Mouse (Mus musculus) liver, embryonic 16.5 days (tissue): ENCODE results near the gene Pamr1. TPM values are rescaled to one million over a fixed set of nuclear protein-coding genes. Genes with fewer than 3 reads are reported as not detected.

Experiments used
- ATAC-seq: fragments of 200-750 bp; cut with Nextera tagmentation; 2 replicates; pipeline ENCODE4 v1.8.0; 2017; ENCODE audit warnings: low read depth, mild to moderate bottlenecking, moderate number of reproducible peaks, moderate library complexity
- H3K27ac ChIP-seq: fragments of 300-500 bp; sonication (generic); 2 replicates; pipeline ENCODE4 v1.5.1; 2014; ENCODE audit warnings: mild to moderate bottlenecking, low read length
- H3K27me3 ChIP-seq: fragments of 300-500 bp; sonication (generic); 2 replicates; pipeline ENCODE4 v1.6.1; 2014; ENCODE audit warnings: low read depth, low read length, mixed read lengths; ENCODE audit not compliant: control insufficient read depth, insufficient read depth
- H3K36me3 ChIP-seq: fragments of 300-500 bp; sonication (generic); 2 replicates; pipeline ENCODE4 v1.6.1; 2014; ENCODE audit warnings: mild to moderate bottlenecking; ENCODE audit not compliant: control insufficient read depth, insufficient read depth
- H3K4me1 ChIP-seq: fragments of 300-500 bp; sonication (generic); 2 replicates; pipeline ENCODE4 v1.6.1; 2014; ENCODE audit warnings: low read depth, low read length, mixed read lengths; ENCODE audit not compliant: control insufficient read depth
- H3K4me2 ChIP-seq: fragments of 300-500 bp; sonication (generic); 2 replicates; pipeline ENCODE4 v1.6.1; 2014; ENCODE audit warnings: low read depth, low read length, mixed read lengths
- H3K4me3 ChIP-seq: fragments of 300-500 bp; sonication (generic); 2 replicates; pipeline ENCODE4 v1.5.1; 2014; ENCODE audit warnings: low read depth, mild to moderate bottlenecking, low read length
- H3K9ac ChIP-seq: fragments of 300-500 bp; sonication (generic); 2 replicates; pipeline ENCODE4 v1.6.1; 2014; ENCODE audit warnings: low read depth, low read length
- H3K9me3 ChIP-seq: fragments of 300-500 bp; sonication (generic); replicated peaks from 2 replicates; pipeline ENCODE4 v1.6.1; 2016; ENCODE audit warnings: low read length; ENCODE audit not compliant: control insufficient read depth
- WGBS: fragments of 180-500 bp; shearing (Covaris S2); extraction: QIAGEN DNeasy Blood & Tissue Kit; methylation state at CpG from one replicate; pipeline ENCODE4 v1.1.7; 2014; ENCODE audit not compliant: insufficient replicate concordance; 5-methylcytosine and 5-hydroxymethylcytosine counted together
- polyA plus RNA-seq: library from polyadenylated mRNA; unstranded; fragments of >200 nt; fragmentation: Nextera tagmentation; extraction: Ambion mirVana; gene quantifications from 2 replicates; pipeline ENCODE4 v1.2.1, GENCODE M21; 2015

Gene Pamr1
- polyA plus RNA-seq, 1 experiment from 2014 or later, result 8.6 TPM

DNA sequence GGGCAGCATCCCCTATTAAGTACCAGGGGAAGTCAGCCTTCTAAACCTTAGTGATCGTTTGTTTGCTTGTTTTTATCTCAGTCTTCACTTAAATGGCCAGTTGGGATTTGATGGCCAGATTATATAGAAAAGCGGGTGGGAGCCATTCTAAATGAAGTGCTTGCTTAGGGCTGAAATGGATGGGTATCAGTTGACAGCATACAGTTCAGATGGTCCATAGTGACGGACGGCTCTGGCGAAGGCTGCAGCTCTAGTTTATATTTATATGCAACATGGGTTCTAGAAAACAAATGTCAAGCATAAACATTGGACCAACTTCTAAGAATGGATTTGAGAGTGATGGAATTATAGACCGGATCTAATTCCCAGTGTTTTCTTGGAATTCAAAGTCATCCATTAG is 118.2 kb downstream of the Pamr1 start:
- ATAC-seq, result no peak
- no peak overlapping the region for H3K4me3 ChIP-seq

DNA sequence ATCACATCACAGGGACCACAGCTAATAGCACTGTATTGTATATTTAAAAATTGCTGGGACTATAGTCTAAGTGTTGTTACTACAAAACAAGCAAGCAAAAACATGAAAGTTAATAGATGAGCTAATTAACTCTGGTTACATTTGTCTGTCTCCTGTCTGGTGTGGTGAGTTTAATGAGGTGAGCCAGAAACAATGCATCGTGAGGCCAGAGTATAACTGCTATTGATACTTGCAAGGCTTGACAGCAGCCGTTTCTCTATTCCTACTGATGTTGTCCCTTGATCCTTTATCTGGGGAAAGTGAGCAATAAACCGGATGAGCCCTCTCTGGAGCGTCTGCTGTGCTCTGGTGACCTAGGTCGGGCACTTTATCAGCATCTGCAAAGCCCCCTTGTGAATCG is 119.8 kb downstream of the Pamr1 start:
- no peaks in the 10 kb centered on the region for H3K27me3 ChIP-seq
- no peak for ATAC-seq
- H3K36me3 ChIP-seq, result no peaks in the 10 kb centered on the region
- no peak overlapping the region for H3K4me2 ChIP-seq
- 21% methylated on average over 6 of the region's 6 CpGs for WGBS
- no peak overlapping the region for H3K4me3 ChIP-seq
- no peak overlapping the region for H3K27ac ChIP-seq
- no peaks in the 10 kb centered on the region for H3K9me3 ChIP-seq
- no peaks in the 10 kb centered on the region for H3K4me1 ChIP-seq
- H3K9ac ChIP-seq, result no peak overlapping the region

More for the DNA sequence above, 118.2 kb downstream of the Pamr1 start:
- 49% methylated on average over 6 of the region's 6 CpGs for WGBS
- Histone ChIP-seq H3K4me2 (no peak overlapping the region), H3K27ac (no peak overlapping the region), H3K36me3 (no peaks in the 10 kb centered on the region), H3K9me3 (no peaks in the 10 kb centered on the region), H3K9ac (no peak overlapping the region), H3K27me3 (no peaks in the 10 kb centered on the region), H3K4me1 (no peaks in the 10 kb centered on the region)

DNA sequence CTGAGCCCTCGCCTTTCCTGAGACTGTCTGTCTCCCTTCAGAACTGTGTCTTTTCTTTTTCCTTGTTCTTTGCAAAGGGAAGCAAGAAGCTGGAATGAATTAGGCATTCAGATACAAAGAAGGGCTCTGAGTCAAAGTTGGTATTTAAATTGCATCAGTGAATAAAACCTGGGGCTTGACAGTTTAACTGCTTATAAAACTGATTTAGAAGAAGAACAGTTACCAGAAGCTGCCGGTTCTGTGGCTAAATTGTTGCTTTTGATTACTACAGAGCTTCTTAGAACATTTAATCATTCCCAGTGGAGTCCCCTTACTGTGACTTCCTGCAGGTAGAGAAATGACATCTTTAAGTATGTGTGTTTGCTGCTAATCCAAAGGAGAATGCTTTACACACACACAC is 124.8 kb downstream of the Pamr1 start:
- ATAC-seq, result no peak
- Histone ChIP-seq H3K27ac (no peak overlapping the region), H3K36me3 (no peaks in the 10 kb centered on the region), H3K9ac (no peak overlapping the region), H3K27me3 (no peaks in the 10 kb centered on the region), H3K4me3 (no peak overlapping the region), H3K9me3 (no peaks in the 10 kb centered on the region), H3K4me2 (no peak overlapping the region), H3K4me1 (no peaks in the 10 kb centered on the region)
- 56% methylated on average over 2 of the region's 2 CpGs for WGBS

DNA sequence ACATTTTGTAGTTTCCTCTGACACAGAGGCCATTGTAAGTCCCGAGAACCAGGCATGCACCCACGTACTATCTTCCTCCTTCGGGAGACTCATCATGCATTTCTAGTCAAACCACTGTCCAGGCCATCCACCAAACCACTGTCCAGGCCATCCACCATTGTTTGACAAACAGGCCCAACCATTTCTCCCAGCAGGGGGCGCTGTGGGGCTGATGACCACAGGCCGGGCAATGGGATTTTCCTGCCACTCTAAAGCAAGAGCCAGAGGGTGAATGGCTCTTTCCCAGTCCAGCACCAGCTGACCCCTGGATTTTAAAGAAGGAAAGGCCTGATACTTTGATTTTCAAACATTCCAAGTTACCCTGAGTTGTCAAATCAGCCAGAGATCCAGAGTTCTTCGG is 125.5 kb downstream of the Pamr1 start:
- Histone ChIP-seq H3K9me3 (no peaks in the 10 kb centered on the region), H3K27ac (no peak overlapping the region), H3K9ac (no peak overlapping the region), H3K4me1 (no peaks in the 10 kb centered on the region), H3K27me3 (no peaks in the 10 kb centered on the region), H3K4me3 (no peak overlapping the region), H3K36me3 (no peaks in the 10 kb centered on the region), H3K4me2 (no peak overlapping the region)
- 54% methylated on average over 6 of the region's 6 CpGs for WGBS
- no peak for ATAC-seq

DNA sequence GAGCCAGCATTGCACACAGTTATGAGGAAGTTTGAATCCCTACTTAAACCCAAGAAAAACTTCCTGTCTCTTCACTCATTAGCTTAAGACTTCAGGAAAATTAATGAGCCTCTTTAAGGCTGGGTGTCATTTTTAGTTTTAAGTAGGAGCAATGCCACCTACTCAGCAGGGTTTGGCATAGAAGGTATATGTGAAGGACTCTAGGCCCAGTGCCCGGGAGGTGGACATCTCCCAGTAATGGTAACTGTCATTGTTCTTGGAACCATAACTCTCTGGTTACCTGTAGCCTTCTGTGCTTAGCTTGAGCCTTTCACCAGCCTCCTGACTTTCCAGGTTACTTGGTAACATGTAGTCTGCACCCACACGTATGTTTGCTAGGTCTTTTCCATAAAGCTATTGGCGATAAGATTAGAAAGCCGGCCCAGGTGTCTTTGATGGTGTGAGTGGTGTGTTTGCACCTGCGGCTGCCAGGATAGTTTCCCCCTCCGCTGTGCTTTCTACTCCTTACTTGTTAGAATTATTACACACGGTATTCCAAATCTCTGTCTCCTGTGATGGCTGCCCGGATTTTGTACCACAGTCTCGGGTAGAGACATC is 127.0 kb downstream of the Pamr1 start:
- no peaks in the 10 kb centered on the region for H3K36me3 ChIP-seq
- H3K27me3 ChIP-seq, result no peaks in the 10 kb centered on the region
- no peak overlapping the region for H3K9ac ChIP-seq
- H3K4me3 ChIP-seq, result no peak overlapping the region
- H3K4me1 ChIP-seq, result no peaks in the 10 kb centered on the region
- no peak for ATAC-seq
- no peak overlapping the region for H3K4me2 ChIP-seq
- H3K9me3 ChIP-seq, result no peaks in the 10 kb centered on the region
- H3K27ac ChIP-seq, result no peak overlapping the region
- WGBS, result 67% methylated on average over 9 of the region's 9 CpGs

DNA sequence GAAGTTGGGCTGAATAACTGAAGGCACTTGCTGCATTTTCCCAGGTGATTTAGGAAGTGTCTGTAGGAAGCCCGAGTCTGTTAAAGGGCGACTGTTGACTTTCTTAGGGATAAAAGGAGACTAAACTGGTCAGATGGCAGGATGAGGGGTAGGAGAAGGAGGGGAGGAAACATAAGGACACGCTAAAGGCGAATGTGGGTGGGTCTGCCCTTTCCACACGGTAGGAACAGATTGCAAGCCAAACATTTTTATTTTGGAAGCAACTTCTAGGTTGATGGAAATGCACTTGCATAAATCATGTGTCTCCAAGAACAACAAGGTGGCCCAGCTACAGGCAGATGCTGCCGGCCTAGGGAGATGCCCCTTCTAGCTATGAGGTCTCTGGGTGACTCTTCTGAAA is 127.6 kb downstream of the Pamr1 start:
- no peak overlapping the region for H3K4me2 ChIP-seq
- H3K27ac ChIP-seq, result no peak overlapping the region
- no peaks in the 10 kb centered on the region for H3K9me3 ChIP-seq
- H3K27me3 ChIP-seq, result no peaks in the 10 kb centered on the region
- H3K9ac ChIP-seq, result no peak overlapping the region
- 55% methylated on average over 6 of the region's 6 CpGs for WGBS
- no peak for ATAC-seq
- H3K4me3 ChIP-seq, result no peak overlapping the region
- no peaks in the 10 kb centered on the region for H3K4me1 ChIP-seq
- H3K36me3 ChIP-seq, result no peaks in the 10 kb centered on the region

DNA sequence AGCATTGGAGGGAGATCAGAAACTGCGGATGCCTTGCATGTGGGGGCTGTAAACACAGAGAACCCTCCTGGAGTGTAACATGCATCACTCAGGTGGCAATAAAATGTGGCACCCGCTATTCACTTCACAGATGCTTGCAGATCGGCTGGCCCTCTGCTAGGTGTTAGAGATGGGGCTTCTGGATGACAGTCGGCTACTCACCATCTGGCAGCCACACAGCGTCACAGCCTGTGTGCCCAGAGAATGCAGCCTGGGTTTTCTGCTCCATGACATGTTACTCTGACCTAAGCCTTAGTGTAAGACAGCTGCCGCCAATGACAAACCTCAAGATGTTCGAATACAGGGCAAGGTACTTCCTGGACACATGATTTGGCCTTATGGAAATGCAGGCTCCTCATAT is 131.5 kb downstream of the Pamr1 start:
- no peak for ATAC-seq
- Histone ChIP-seq H3K4me1 (no peaks in the 10 kb centered on the region), H3K9me3 (no peaks in the 10 kb centered on the region), H3K4me2 (no peak overlapping the region), H3K36me3 (no peaks in the 10 kb centered on the region), H3K4me3 (no peak overlapping the region), H3K27me3 (no peaks in the 10 kb centered on the region), H3K27ac (no peak overlapping the region), H3K9ac (no peak overlapping the region)
- WGBS, result 60% methylated on average over 7 of the region's 7 CpGs

DNA sequence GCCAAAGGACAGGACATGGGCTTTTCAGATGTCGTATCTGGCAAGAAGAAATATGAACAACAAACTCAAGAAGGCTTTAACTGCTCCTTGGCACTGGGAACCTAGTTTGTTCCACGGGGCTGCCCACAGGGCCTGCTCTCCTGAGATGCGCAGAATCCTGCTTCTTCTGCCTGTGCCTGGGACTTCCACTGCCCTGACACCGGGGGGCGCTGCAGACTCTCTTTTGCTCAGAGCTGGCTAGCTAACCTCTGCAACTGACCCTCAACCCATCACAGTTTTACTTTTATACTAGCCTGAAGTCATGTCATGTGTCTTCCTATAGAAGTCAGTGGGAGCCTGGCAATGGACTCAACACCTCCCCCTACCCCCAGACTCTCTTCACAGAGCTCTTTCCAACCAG is 132.4 kb downstream of the Pamr1 start:
- Histone ChIP-seq H3K36me3 (no peaks in the 10 kb centered on the region), H3K4me1 (no peaks in the 10 kb centered on the region), H3K27ac (no peak overlapping the region), H3K9me3 (no peaks in the 10 kb centered on the region), H3K9ac (no peak overlapping the region), H3K4me3 (no peak overlapping the region), H3K27me3 (no peaks in the 10 kb centered on the region), H3K4me2 (no peak overlapping the region)
- ATAC-seq, result no peak
- WGBS, result 32% methylated on average over 5 of the region's 5 CpGs

DNA sequence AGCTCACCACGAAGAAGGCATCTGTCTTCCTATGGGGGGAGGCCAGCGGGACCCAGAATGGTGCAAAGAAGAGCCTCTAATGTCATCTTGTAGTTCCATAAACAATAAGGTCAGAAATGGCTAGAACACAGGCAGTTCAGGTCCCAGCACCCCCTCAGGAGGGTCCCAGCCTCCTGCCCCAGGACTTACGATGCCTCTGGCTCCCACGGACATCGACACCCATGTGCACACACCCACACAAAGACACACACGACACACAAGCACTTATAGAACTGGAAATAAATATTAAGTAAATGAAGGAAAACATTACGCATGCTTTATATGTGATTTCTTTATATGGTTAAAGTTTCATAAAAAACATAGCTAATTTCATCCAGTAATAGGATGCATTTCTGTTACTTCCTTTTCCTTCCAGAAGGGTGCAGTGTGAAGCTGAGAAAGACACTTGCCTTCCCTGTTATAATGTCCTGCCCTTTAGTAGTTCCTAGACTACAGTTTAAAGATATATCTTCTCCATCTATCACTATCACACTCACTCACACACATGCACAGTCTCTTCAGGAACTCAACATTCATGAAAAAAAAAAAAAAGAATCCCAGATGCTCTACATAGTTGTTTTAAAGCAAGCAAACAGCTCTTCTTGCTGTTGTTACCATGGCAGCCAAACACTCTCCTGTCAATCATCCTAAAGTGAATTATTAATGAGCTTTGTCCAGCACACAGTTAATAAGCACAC is 135.7 kb downstream of the Pamr1 start:
- no peaks in the 10 kb centered on the region for H3K27me3 ChIP-seq
- H3K9me3 ChIP-seq, result no peaks in the 10 kb centered on the region
- no peak overlapping the region for H3K27ac ChIP-seq
- no peaks in the 10 kb centered on the region for H3K4me1 ChIP-seq
- 73% methylated on average over 7 of the region's 7 CpGs for WGBS
- no peaks in the 10 kb centered on the region for H3K36me3 ChIP-seq
- no peak overlapping the region for H3K4me2 ChIP-seq
- no peak overlapping the region for H3K9ac ChIP-seq
- H3K4me3 ChIP-seq, result no peak overlapping the region
- no peak for ATAC-seq
